Mouse (Mus musculus): ENCODE data around the gene Cfap69. TPM values are rescaled to one million over a fixed set of nuclear protein-coding genes. Genes with fewer than 3 reads are reported as not detected.
"Not testable (repeated sequence)": the region's sequence is repeated elsewhere in the genome, so short reads cannot be mapped to it uniquely, and the experiment has no call there.

Cfap69 gene
- 0.11 and 0.62 TPM in 2 replicates for polyA plus RNA-seq (2012; rRNA removed)

DNA sequence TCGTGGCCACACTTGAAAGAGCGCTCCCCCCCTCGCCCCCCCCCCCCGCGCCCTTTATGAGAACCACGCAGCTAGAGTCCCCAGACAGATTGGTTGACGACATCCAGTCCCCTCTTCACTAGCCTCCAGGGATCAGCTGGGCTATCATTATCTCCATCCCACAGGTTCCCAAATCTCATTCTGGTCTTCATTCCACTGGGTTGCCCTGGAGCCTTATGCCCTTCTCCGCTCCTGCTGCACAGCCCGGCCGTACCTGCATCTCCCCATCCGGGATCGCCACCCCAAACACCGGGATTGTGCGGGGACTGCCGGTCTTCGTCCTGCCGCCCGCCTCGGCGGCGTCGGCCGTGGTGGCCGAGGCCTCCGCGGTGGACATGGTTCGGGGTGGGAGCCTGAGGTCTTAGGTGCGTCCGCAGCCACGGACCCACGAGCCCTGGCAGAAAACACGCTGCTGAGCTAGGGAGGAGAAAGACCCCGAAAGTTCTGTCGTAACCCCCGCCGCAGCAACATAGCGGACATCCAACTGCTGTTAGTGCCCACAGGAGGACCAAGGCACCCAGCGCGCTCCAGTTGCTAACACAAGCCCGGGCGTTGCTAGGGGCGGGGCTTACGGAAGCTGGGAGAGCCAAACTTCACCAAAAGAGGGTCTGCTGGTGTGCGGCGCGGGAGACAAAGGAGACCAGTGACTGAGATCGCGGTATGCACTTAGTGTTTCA is at the start of gene Cfap69:
Cfap69 (minus strand) TSS at position 585 of the 716 bp plus-strand sequence.
- WGBS, result 2% methylated on average over 46 of the region's 48 CpGs
- DNase-seq (ENCODE audit: low read depth, low spot score), result no peak

DNA sequence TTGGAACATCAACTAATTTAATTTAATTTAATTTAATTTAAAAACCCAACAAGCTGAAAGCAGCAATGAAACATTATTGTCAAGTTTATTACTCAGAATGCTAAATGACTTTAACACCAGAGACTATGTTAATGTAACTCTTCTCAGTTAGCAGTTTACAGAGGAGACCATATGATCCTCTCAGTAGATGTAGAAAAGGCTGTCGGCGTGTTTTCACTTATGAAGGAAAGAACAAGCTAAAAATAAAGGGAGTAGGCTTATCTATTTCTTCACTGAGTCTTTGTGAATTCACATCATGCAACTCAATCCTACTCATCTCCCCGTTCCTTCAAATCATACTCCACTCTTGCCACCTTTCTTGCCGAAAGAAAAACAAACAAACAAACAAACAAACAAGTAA is 47.0 kb upstream of the Cfap69 start:
- no peak for DNase-seq (ENCODE audit: low read depth, low spot score)
- 72% methylated on average over 4 of the region's 4 CpGs for WGBS

DNA sequence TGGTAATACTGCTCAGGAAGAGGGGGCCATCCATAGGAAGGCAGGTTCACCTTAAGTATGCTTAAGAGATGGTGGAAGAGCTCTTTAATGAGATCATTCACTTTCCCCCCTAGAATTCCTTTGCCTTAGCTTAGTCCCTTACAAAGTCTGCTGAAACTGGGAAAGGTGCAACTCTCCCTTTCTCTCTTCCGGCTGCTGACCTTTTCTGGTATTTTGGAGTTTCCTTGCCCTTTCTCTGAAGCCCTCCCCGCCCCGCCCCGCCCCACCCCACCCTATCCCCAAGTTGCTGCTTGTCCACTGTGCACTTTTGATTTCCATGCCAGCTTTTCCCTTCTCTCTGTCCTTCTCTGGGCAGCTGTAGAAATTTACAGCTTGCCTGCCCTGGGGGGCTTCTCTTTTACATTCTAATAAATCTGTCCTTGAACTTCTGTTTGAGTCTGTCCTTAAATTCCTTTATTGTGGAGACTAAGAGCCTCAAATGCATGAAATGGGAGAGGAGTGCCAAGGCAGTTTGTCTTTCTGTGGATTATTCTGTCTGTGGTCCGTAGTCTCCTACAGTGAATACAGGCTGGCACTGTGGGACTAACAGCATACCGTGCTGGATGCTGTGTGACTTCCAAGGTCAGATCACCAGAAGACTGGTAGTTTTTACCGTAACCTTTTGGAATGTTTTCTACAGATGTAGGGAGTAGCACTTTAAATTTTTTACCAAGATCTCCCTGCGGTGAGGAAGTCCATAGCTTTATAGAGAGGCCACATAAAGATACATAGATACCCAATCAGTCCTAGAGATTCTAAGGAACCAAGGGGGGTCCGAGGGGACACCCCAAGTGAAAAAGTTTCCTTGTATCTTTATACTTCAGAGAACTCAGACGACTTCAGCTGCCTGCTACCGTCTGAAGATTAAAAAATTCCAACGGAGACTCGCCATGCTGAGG is 43.6 kb upstream of the Cfap69 start:
- 23% methylated on average over 13 of the region's 13 CpGs for WGBS
- no peak for DNase-seq (ENCODE audit: low read depth, low spot score)

DNA sequence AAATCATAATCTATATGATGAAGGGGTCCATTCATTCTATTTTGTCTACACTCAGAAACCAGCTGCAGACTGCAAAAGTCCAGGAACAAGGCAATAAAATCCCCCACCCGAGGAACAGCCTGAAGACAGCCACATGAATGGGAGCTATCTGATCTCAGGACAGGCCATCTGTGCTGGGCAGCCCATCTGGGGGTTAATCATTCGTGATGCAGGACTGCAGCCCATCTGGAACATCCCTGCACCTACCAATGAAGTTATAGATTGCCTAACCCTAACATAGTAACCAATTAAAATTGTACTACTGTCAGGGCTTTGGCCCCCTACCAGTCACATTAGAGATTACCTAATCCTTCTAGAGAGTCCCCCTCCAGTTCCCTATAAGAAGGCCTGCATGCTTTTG is 41.0 kb upstream of the Cfap69 start:
- no peak for DNase-seq (ENCODE audit: low read depth, low spot score)
- WGBS, result 16% methylated on average over 2 of the region's 2 CpGs

DNA sequence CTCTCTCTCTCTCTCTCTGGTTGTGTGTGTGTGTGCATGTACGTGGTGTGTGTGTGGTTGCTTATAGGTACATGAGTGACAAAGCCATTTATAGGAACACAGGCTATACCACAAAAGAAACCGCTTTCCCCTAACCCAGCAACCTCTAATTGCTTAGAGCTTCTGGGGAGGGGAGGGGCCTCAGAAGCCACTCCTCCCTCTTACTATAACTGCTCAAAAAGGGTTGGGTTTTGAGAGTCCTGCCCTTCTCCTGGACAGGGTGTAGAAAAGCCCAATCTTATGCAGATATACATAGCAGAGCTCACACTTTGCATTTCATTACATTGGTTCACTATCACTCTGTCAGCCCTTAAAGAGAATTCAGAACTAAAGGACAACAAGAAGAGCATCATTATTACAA is 36.3 kb upstream of the Cfap69 start:
- 61% methylated on average over 2 of the region's 2 CpGs for WGBS
- no peak for DNase-seq (ENCODE audit: low read depth, low spot score)

DNA sequence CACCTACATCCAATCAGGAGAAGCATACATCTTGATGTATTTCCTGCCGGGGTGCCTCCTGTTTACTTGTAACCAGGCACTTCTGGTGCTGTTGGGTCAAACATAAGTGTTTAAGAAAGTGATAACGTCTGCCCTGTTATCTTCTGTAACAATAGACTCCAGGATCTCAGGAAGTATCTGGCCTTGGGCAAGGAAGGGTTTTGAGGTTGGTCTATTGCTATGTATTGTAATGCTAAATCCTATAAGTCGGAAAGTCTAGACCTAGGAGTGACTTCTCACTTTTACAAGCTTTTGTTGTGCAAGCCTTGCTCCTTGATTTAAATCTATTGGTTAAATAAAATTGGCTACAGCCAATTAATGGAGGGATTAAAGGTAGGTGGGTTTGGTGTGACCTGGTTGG is 34.8 kb upstream of the Cfap69 start:
- no peak for DNase-seq (ENCODE audit: low read depth, low spot score)
- 65% methylated on average over 3 of the region's 3 CpGs for WGBS

DNA sequence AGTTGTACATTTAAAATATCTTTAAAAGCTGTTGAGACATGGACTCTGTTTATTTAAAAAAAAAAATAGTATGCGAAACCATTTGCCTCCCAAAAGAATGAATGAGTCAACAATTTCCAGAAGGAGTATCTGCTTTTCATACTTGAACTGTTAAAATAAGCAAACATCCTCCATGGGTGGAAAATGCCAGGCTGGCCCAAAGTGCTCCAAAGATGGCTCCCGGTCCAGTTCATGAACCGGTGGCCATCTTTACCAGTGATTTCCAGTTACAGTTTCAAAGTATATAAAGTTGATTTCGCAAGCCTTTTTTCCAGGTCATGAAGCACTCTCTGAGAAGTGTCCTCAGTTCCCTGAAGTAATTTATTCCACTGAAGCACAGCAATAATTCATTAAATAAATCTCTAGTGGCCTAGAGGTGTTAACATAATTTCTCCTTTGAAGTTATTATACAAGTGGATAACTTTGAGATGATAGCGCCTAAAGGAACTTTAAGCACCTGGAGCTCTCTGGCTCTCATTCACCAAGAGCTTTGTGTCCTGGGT is 31.4 kb upstream of the Cfap69 start:
- DNase-seq (ENCODE audit: low read depth, low spot score), result no peak
- WGBS, result 84% methylated on average over 5 of the region's 5 CpGs

DNA sequence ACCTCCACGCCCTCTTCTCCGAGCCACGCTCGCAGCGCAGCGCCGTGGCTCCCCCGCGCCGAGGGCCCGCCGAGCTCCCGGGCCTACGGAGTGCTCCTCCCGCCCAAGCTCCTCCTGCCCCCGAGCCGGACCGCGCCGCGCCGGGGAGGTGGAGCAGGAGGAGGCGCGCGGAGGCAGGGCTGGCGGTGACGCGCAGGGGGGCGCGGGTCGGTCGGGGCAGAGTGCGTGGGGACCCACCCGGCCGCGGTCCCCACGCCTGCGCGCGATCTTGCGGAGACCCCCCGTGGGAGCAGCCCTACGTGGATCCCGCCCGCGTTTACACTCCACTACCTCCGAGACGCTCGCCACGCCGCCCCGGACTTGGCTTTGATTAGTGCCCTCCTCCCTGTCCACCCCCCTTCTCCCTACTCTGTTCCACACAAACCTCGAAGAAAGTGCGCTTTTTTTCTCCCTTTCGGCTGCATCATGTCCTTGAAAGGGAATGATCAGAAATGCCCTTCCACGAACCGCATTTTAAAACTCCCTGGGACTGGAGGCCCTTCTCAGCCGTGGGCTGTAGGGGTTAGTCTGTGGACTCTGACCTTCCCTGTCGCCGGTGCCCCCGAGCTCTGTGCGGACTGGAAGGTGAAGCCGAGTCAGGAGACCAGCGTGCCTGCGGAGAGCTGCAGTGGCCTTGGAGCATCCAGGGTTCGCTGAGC is 30.1 kb upstream of the Cfap69 start, which contains the start of gene Steap2:
Steap2 (minus strand) TSS at position 623 of the 698 bp plus-strand sequence.
- WGBS, result 1% methylated on average over 58 of the region's 66 CpGs

DNA sequence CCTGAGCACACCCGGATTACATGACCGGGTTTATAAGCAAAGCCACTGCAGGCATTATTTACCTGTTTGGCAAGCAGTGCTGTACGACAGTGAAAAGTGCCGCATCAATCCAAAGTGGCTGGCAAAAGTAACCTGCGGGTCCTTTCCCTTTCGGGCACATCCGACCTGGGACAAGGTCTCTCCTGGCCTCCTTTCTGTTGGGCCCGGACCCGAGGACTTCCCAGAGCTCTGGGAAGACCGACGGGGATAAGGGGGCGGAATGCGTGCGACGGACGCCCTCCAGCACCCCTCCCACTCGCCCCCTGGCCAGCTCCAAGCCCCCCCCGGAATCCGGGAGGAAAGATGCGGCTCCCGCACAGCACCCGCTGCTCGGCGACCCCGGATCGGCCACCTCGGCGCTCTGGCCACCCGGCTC is 29.5 kb upstream of the Cfap69 start:
- no peak for DNase-seq (ENCODE audit: low read depth, low spot score)
- WGBS, result under 1% methylated on average over 29 of the region's 29 CpGs

More for the DNA sequence above, 30.1 kb upstream of the Cfap69 start, which contains the start of gene Steap2:
- no peak for DNase-seq (ENCODE audit: low read depth, low spot score)

DNA sequence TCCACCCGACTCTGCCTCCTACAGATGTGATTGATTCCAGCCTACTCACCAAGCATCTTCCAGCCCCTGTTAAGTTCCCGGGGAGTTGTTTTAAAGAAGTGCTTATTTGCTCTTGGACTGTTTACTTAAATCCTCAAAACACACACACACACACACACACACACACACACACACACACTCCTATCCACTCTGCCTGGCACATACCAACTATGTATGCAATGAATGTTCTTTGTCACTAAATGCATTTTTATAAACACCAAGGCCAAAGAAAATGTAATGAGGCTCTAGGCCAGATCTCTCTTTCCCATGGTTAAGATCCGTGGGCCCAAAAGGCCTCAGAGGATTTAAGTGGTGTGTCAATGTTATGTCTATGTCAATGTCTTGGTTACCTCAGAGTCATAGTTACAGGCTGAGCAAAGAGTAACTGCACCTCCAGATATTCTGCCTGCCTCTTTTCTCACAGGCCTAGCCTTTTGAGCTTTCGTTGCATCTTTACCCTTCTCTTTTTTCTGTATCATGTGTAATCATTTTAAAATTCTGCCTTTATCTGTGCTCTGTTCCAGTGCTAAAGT is 28.2 kb upstream of the Cfap69 start:
- no peak for DNase-seq (ENCODE audit: low read depth, low spot score)
- WGBS, result 48% methylated on average over 4 of the region's 4 CpGs

DNA sequence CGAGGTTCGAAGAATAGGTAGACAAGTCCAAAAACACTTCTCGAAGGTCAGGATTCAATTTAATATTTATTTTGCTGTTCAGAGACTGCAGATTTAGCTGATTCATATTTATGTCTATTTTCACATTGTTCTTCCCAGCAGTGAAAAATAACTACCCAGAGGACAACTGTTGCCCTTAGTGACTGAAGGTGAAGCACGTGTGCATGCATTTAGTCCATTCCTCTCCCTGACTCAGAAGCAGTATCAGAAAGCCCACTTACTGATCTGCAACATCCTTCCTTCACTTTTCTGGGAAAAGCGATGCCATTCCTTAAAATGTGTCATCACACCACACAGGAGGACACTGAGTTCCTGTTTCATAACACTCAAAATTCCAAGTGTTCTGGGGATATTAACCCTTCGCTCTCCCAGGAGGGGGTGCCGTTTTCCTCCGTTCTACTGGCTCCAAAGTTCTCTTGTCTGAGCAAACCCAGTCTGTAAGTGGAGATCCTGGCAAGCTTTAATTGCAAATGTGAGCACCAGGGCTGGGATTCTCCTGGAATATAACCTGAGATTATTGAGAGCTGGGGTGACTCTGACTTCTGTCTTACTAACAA is 25.0 kb upstream of the Cfap69 start:
- no peak for DNase-seq (ENCODE audit: low read depth, low spot score)
- 51% methylated on average over 8 of the region's 8 CpGs for WGBS

DNA sequence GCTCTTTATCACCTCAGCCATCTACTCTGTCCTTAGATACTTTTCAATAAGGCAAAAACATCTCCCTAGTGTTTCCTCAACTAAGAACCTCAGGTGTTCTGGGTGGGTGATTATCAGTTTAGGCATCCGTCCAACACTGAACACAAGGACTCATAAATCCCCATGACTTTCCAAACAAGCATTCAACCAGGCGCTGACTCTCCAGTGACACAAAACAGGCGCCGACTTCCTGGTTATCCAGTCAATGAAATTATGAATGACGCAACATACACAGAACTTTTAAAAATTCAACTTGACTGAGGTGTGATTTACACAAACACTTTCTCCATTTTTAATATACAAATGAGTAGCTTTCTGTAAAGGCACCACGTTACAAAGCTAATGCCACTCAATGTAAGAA is 24.2 kb upstream of the Cfap69 start:
- 21% methylated on average over 6 of the region's 6 CpGs for whole genome bisulfite sequencing
- DNase-seq (ENCODE audit: low read depth, low spot score), result no peak

DNA sequence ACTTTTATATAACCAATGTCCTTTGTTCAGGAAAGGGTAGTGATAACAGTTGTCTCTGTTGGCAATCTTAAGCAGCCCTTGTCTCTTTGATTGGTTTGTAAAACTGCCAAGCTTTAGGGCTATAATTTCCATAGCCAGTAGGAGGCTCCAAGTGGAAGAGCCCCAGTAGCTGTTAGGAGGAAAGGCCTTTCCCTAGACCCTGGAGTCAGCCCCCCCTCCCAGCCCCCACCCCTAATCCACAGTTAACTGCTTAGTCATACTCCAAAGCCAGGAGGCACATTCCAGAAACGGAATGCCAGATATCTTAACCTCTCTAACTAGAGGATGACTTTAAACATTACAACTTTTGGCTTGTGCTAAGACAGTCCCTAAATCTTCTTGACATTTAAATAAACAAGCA is 22.9 kb upstream of the Cfap69 start:
- no peak for DNase-seq (ENCODE audit: low read depth, low spot score)
- 24% methylated on average over 1 of the region's 1 CpGs for WGBS

DNA sequence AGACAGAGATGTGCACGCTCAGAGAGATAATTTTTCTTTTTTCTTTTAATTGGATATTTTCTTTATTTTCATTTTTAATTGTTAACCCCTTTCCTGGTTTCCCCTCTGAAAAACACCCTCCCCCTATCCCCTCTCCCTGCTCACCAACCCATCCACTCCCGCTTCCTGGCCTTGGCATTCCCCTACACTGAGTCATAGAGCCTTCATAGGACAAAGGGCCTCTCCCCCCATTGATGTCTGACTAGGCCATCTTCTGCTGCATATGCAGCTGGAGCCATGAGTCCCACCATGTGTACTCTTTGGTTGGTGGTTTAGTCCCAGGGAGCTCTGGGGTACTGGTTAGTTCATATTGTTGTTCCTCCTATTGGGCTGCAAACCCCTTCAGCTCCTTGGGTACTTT is 20.9 kb upstream of the Cfap69 start:
- WGBS, result 80% methylated on average over 2 of the region's 2 CpGs
- DNase-seq (ENCODE audit: low read depth, low spot score), result not testable (repeated sequence)

DNA sequence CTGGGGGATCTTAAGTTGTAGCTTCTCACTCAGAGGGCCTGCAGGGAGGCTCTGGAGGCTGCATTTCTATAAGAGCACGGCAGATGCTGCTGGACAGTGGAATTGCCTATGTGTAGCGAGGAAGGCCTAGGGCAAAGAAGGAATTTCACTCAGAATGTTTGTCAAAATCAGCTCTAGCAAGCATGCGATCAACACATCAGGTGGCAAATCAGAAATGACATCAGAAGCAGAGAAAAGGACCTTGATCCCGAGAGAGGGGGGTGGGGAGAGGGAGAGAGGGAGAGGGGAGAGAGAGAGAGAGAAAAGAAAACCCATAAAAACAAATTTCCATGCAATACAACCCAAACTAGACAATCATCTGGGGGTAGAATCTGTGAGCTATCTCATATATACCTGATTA is 19.3 kb upstream of the Cfap69 start:
- 66% methylated on average over 4 of the region's 4 CpGs for WGBS
- DNase-seq (ENCODE audit: low read depth, low spot score), result no peak

DNA sequence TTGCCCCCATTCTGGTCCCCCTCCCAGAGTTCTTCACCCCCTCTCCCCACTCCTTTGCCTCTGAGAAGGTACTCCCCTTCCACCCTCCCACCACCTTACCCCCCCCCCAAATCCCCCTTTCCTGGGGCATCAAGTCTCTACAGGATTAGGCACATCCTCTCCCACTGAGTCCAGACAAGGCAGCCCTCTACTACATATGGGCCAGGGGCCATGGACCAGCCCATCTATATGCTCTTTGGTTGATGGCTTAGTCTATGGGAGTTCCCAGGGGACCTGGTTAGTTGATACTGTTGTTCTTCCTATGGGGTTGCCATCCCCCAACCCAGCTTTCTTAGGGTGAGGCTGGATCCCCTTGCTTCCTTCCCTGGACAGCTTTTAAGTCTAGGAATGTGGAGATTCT is 15.4 kb upstream of the Cfap69 start:
- no peak for DNase-seq (ENCODE audit: low read depth, low spot score)

DNA sequence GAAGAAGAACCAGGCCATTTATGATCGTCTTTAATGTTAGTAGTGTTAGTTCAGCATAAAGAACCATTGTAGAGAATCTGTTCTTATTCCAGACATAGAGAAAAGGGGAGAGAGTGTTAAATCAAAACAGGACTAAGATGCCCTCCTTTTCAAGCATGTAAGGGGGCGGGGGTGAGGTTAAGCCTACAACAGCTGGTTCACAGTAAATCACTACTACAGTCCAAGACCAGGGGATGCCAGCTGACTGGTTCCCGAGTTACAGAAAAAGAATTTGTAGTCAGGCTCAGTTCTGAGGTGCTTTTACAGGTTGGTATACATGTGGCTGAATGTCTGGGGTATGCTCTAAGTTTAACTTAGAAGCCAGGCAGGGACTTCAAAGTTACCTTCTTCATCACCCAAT is 12.0 kb upstream of the Cfap69 start:
- WGBS, result 87% methylated on average over 3 of the region's 3 CpGs
- DNase-seq (ENCODE audit: low read depth, low spot score), result no peak

DNA sequence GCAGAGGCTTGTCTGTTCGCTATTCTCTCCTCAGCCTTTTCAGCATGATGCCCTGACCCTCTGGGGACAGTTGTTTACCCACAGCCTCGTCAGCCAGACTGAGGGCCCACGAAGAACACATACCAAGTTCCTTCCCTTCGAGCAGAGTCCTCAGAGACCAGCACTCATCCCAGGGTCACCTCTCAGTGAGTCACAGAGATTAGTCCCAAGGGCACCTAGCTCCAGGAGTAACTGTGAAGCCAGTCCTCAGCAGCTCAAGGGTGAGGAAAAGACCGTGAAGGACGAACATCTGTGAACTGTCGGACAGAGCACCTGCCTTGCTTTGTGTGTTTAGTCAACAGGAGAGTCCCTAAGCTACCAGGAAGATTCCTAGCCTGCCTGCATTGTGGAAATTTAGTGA is 4.9 kb upstream of the Cfap69 start:
- WGBS, result 63% methylated on average over 7 of the region's 7 CpGs
- DNase-seq (ENCODE audit: low read depth, low spot score), result no peak

DNA sequence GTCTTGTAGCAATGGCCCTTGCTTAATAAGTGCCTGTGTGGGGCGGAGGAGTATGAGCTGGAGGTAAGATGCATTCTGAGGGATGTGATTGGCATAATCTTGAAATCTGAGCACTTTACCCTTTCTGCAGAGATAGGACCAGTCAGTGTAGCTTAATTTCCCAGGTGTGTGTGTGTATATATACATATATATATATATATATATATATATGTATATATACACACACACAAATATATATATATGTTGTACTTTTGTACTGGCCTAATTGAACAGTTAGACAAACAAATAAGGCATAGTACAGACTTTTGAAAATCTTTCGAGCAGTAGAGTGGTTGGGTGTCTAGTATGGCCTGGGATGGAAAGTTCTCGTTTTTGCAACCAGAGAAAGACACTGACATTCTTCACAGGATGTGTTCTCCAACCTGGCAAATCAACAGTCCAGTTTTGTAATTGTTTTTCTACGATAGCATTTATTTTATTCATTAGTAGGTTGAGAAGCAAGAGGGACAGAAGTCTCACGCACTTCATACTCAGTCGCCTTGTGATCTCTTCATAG is 410 bp upstream of the Cfap69 start:
- no peak for DNase-seq (ENCODE audit: low read depth, low spot score)
- 60% methylated on average over 6 of the region's 6 CpGs for WGBS

Measured in large intestine, adult 2 months (tissue).